Mouse (Mus musculus) kidney, postnatal 14 days (tissue): ENCODE results near the gene Csnk1g1.

Experiments used
- DNase-seq: peaks from one replicate; pipeline ENCODE4 v3.0.0; 2022; ENCODE audit warnings: mixed read lengths

Gene Csnk1g1

DNA sequence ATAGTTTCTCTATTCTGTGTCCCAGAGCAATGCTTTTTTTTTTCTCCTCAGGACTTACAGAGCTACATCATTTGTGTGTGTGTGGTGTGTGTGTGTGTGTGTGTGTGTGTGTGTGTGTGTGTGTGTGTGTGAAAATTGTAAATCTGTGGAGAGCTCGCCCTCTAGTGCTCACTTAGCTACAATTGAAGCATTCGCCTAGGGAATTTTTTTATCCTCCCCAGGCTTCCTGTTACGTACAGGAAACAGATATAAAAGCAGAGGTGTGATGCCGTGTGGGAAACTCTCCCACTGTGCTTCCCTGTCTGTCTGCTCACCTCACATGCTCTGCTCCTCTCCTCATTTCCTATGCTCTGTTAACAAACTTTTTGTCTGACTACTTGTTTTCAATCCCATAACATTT lies 95.7 kb downstream of the Csnk1g1 start:
- peak; percentile 68 for DNase-seq

DNA sequence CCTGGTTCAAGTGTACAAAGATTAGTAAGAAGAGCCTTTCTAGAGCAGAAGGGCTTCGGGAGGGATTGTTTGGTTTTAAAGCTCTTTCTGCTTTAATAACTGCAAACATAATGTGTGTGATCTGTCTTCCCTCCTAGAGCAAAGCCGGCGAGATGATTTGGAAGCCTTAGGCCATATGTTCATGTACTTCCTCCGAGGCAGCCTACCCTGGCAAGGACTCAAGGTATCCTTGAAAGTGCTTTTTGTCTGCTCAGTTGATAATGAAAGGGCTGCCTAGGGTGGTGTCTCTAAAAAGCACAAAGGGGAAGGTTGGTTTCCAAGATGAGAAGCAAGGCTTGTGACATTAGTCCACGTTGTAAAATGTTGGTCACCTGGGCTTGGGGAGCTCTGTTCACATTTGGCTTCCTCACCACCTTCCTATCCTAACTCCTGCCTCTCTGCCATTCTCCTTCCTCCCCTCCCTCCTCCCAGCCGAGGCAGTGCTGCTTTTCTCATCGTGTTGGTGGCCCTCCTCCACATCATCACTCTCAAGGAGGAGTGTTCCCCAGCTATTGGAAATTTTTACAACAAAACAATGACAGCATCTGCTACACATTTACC lies 99.0 kb downstream of the Csnk1g1 start:
- DNase-seq: no peak

DNA sequence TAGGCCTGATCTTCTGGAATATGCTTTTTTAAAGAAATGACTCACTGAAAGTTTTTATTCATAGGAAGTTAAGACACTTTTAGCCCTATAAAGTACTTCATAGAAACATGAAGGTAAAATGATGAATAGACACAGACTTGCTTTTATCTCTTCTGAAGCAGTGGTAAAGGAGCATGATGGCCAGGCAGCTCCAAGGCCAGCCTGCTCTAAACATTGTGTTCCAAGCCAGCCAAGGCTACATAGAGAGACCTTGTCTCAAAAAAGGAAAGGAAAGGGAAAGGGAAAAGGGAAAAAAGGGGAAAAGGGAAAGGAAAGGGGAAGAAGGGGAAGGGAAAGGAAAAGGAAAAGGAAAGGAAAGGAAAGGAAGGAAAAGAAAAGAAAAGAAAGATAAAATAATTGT lies 111.9 kb downstream of the Csnk1g1 start:
- DNase-seq: no peak

DNA sequence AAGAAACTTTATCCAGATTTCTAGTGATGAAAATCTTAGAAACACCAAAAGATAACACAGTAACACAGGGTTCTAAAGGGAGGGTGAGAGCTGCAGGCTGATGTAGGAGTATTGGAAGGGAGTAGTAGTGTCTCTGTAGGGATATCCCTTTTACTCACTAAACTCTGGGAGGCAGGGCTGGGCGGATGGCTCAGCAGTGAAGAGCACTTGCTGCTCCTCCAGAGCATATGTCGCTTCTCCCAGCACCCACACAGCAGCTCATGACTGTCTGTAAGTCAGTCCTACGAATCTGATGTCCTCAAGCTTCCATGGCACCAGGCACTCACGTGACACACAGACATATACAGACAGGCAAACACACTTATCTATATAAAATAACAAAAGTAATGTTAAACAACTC lies 129.4 kb downstream of the Csnk1g1 start:
- DNase-seq: no peak

DNA sequence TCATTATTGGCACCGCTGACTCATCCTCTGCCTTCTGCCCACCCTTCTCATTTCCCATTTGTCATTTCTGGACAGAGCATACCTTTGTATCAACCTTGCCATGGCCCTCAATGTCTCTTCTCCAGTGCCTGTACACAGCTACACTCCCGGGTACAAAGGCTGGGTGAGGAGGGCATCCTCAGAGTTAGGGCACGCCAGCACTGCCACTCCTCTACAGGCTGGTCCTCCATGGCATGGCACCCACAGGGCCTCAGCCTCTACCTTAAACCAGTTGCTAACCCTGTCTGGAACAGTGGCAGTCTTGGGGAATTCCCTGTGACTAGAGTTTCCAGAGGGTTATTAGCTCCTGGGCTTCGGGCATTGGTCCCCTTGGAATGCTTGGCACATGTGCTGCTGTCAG lies 129.9 kb downstream of the Csnk1g1 start:
- no peak for DNase-seq

DNA sequence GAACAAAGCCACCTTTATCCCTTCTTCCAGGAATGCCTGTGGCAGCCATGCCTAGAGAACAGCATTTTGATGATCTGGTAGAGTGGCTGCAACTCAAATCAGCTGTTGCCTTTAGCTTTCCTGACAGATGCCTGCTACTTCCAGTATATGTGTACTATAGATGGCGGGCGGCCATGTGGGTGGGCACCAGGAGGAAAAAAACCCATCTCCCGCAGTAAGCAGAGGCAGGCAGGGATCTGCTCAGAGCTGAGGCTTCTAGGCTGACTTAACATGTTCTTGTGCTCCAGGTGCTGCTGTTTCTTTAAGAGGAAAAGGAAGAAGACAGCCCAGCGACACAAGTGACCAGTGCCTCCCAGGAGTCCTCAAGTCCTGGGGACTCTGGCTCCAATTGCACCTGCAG lies 130.6 kb downstream of the Csnk1g1 start:
- no peak for DNase-seq

DNA sequence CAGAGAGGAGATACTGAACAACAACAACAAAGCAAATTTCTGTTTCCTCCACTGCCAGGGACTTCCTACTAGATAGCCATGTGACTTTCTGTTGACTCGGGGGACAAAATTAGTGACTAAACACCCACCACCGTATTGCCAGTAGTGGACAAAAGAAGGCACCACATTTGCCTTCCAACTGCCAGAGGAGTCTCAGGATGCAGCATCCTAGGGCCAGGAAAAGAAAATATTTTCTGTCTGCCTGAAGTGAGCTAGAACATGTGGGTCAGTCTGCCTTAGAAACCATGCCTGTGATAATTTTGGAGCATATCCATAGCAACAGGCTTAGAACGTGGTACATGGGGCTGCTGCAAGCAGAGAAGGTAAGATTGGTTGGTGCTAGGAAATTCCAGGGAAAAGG lies 132.1 kb downstream of the Csnk1g1 start:
- no peak for DNase-seq

DNA sequence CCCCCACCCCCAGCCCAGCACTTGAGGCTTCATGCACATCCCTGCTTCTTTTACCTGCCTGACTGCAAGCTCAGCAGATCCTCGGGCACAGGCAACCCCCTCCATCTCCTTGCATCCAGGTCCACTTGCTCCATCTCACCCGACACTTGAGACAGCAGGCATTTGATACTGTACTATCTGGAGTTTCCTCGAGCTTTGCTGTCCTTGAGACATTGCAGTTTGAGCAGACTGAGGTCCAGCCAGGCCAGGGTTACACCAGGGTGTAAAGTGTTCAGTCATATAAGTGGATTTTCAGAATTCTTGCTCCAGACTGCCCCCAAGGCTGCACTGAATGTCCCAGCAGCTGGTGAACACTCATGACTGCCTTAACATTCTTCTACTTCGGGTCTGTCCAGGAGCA lies 133.6 kb downstream of the Csnk1g1 start:
- DNase-seq: no peak

DNA sequence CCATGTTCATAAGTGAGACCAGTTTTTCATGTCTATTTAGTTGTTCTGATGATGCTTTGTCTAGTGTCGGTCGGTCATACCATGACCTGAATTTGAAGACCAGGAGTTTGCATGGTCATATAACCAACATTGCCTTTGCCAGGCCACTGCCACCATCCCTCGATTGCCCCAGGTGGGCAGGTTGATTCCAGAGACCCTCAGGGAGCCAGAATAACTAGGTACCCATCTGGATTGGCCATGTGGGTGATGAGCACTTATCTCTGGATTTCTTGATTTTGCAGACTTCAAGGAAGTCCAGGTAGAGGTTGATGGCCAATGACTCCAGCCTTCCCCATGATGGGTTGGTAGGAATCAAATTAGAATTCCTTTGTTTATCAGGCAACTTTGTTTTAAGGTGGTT lies 134.5 kb downstream of the Csnk1g1 start:
- no peak for DNase-seq

DNA sequence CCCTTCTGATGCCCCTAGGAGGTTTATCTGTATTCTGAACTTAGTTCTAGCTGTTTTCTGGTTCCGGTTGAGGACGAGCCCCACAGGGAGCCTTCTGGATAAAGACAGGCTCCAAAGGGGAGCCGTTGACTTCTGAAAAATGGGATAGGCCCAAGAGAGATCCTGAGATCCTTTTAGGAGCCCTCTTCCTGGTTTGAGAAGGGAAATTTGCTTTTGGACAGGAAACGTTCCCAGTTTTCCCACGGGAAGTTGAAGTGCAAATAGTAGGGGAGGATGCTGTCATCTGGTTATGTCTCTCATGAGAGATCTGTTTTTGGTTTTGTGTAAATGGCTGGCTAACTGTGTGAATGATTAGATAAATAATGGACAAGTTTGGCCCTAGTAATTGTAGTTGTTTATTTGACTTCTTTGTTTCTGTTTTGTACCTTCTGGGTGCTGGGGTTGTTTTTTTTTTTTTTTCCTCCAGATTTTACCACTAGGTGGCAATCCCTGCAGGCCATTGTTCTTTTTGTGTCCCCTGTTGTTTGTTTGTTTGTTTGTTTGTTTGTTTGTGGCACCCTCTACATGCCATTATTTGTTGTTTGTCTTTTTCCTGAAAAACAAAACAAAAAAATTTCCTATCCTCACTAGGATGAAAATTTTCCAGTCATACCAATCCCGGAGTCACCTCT lies 141.3 kb downstream of the Csnk1g1 start:
- no peak for DNase-seq

DNA sequence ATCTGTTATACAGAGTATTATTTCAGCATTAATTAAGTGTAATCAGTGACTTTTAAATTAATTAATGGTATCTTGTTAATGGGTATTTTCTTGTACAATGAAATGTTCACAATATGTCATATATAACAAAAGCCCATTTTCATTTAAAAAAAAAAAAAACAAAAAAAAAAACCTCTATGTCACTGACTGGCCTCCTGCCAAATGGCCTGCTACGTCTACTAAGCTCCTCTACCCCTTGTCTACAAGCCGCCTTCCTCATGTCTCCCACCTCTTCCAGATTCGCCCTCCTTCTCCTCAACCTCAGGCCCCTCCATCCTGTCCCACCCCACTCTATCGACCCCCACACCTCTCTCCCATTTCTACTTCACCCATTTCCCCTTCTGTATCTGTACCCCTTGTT lies 142.8 kb downstream of the Csnk1g1 start:
- DNase-seq: no peak

DNA sequence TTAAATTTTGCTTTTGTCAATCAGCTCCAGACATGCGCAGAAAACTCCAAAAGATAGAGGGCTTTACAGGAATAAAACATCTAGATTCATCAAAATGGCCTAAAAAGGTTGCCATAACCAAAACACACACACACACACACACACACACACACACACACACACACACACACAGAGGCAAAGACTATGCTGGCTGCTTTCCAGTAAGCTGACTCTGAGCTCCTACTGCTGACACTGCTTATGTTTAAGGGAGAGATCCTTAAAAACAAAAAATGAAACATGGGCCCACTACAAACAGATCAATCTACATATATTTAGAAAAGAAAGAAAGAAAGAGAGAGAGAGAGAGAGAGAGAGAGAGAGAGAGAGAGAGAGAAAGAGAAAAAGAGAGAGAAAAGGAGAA lies 144.0 kb downstream of the Csnk1g1 start:
- DNase-seq: peak; percentile 34

DNA sequence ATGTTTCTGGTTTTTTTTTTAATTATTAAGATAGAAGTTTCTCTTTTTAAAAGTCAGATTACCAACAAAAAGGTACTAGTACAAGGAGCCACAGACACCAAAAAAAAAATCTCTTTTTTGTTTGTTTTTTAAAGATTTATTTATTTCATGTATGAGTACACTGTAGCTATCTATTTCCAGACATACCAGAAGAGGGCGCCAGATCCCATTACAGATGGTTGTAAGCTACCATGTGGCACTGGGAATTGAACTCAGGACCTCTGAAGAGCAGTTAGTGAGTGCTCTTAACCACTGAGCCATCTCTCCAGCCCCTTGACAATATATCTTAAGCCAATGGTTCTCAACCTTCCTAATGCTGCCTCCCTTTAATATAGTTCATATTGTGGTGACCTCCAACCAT lies 144.9 kb downstream of the Csnk1g1 start:
- DNase-seq: no peak

DNA sequence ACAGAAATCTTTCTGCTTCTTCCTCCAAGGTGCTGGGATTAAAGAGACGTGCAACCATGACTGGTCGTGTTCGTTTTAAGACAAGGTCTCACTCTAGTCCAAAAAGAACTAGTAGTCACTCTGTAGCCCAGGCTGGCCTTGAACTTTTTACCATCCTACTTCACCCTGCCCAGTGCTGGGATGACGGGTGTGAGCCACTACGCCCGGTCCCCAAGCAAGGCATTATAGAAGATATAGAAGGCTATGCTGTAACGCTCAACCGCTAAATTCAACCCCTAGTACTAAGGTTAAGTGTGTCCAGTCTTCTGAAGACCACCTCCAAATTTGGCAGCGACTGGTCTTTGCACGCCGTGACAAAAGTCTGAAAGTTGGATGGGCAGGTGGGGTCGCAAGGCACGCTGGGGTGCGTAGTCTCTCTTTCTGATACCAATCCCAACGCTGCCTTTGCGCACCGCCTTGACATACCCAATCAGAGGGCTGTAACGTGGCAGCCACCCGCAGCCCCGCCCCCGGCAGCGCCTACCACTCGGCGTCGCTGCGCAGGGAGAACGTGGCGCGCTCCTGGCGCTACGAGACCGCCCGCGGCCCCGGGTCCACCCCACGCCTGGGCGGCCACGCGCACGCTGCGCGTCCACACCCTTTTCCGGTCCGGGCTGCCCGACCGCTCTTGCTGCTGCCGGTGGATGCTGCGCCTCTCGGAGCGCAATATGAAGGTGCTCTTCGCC lies 151.0 kb downstream of the Csnk1g1 start, which contains the start of gene Ppib:
TSS of gene Ppib (plus strand) at position 640 of the 725 bp plus-strand sequence.
- DNase-seq: peak; percentile 99

DNA sequence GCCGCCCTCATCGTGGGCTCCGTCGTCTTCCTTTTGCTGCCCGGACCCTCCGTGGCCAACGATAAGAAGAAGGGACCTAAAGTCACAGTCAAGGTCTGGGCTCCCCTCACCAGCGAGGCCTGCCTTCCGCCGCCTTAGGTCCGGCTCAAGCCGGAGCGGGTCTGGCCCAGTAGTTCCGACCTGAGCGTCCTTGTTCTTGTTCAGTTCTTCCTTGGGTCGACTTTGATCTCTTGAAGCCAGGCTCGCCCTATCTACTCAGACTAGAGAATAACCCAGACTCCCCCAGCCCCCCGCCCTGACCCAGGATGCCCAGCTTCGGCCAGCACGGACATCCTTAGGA lies 151.6 kb downstream of the Csnk1g1 start:
- DNase-seq: no peak

DNA sequence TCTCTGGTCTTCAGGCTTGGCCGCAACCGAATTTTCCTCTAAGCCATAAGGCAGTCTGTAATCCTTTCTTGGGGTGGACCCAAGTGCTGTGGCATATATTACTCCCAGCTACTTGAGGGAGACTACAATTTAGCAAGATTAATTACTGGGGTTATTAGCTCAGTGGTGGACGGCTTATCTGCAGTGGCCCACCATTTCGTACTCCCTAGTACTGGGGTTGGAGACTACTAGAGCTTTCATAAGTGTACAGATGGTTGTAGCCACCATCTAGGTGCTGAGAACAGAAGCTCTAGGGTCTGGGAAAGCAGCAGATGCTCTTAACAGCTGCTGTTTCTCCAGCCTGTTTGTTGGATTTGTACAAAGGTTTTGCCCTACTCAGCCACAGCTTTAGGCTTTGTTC lies 152.3 kb downstream of the Csnk1g1 start:
- no peak for DNase-seq

DNA sequence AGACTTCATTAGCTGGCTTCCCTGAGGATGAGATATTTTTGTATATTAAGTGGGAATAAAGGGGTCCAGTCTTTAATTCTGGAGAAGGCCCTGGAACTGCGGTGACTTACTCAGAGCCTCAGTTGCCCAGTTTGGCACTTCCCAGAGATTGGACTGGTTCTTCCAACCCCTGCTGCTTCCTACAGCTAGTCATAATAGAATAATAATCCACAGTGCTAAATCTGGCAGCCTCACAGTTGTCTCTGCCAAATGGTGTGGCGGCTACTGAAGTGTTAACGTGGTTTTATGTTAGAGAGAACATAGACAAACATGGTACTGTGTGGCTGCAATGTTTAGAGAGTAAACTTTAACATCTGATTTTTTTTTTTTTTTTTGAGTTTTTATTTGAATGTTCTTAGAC lies 152.9 kb downstream of the Csnk1g1 start:
- DNase-seq: no peak

DNA sequence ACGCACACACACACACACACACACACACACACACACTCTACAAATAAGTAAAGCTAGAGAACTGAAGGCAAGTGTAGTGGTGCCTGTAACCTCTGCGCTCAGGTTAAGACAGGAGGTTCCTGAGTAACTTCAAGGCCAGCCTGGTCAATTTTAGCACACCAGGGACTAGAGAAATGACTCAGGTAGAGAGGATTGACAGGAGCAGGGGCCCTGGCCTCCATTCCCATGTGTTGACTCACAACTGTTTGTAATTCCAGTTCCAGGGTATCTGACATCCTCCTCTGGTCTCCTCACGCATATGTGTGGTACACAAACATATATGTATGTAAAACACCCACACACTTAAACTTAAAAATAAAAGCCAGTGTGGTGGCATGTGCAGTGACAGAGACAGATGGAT lies 154.7 kb downstream of the Csnk1g1 start:
- DNase-seq: no peak

DNA sequence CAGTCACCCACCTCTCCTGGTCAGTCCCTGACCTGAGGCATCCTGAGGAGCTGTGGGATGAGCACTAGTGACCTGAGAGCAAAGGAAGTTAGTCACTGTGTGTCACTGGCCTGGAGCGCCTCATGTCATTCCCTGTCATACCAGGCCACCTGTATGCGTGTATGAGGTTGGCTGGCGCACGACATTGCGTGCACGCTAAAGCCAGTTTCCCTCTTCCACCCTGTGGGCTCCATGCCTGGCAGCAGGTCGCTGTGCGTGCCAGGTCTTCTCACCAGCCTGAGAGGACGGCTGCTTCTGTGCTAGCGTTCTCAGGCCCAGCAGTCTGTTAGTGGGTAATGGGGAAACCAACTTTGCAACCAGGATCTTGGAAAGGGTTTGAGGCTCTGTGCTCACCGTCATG lies 155.6 kb downstream of the Csnk1g1 start:
- DNase-seq: no peak

DNA sequence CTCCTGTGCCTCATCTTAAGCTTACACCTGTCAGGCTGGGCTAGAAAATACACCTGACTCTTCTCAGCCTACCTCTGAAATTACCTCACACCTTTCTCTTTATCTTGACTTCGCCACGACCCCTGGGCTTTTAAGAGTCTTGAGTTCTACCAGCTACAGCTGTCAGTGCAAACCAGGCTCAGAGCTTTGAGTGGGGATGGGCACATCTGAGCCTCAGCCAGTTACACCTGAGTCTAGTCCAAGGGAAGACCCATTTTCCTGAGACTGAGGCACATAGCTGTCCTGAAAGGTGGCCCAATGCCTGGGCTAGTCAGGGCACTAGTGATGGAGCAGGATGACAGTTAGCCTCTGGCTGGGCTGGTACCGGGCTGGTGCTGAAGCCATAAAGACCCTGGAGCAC lies 158.1 kb downstream of the Csnk1g1 start:
- no peak for DNase-seq

DNA sequence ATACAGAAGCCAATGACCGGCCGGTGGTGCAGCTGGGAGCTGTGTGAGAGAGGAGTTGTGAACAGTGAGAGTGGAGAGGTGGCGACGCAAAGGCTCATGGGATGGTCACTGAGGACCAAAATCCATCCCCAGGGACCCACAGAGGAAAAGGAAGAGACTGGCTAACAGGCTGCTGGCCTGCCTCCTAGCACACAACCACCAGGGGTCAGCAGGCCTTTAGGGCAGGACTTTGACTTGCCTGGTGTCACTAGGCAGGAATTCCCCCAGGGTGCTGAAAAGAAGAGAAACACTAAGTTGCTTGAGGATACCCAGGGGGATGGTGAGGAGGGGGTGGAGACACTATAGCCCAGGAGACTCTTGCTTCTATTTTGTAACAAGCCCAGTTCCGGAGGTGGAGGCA lies 158.8 kb downstream of the Csnk1g1 start:
- peak; percentile 64 for DNase-seq

DNA sequence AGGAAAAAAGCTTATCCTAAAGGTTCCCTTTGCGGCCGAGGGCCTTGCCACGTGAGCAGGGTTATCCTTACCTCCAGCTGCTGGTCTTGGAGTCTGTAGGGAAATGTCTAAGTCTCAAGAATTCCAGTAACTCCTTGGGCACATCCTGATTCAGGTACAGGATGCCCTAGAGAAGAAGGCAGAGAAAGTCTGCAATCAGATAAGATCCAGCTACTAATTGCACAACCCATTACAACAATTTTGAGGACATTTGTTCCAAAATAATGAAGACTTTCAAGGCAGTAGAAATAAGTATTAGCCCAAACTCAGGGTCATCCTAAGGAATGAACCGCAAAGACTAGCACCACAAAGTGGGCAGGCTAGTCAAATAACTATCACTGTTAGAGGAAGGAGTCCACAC lies 159.3 kb downstream of the Csnk1g1 start:
- no peak for DNase-seq

DNA sequence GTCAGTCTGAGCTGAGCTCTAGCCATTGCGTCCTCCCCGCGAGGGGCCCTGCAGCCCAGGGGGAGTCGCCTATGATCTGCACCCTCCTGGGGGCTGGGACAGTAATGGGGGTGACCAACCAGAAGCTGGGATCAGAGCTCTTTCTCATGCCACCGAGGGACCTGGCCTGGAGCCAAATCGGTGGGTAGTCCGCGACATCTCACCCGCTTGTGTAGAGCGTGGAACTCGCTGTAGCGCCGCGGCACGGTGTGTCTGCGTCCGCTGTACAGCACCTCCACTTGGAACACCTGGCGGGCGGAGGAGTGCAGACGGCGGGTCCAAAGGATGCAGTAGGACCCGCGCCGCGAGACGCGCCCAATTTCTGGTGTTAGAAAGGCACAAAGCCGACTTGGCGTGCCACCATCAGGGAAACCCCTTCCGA lies 160.3 kb downstream of the Csnk1g1 start:
- no peak for DNase-seq

DNA sequence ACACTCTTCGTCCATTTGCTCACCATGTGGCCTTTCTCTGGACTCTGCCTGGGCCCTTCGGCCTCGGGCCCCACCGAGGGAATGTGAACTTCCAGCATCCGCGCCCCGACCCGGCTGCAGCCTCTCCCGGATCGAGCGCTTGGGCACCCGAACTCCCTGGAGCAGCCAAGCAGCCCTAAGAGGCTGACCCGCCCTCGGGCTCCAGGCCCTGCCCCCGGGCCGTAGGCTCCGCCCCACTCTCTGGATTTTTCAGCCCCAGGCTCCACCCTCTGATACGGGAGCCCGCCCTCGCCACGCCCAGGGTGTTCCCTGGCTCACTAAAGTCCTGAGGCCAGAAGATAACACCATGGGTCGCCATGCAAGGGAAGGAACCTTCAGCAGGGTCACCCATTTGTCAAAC lies 160.9 kb downstream of the Csnk1g1 start, which contains the start of gene Snx22:
TSS of gene Snx22 (minus strand) at position 137 of the 400 bp plus-strand sequence.
- DNase-seq: peak; percentile 90
